Mouse (Mus musculus): ENCODE measurements at regions not wholly inside any gene's neighbourhood (a gene's known extent, or its start where the extent isn't known, plus 50 kb on each side); places are given as distances from the start of the nearest gene placed in this dataset.
A peak's percentile ranks its signal among the peaks of the same experiment; 100 is the strongest.

DNA sequence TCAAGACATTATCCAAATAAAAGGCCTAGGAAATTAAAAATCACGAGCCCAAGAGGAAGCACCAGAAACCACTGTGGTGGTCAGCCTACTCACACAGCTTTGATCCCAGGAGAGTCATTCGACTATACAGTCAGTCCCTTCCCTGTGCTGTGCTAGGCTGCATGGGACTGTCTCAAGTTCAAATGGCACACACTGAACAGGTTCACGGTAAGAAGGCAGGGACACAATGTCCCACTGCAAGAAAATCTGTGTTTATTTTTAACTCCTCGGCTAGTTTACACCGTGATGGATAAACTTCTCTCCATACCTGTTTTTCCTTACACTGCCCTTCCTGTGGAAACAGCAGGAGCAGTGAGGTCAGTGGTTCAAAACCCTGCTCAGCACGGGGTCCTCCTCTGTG, 165.2 kb upstream of the Klf14 start:
- Histone ChIP-seq H3K4me3 (replicated peaks) (0 out of 2 replicates have a peak overlapping the region, but pooled peaks have one; percentile 65), H3K9ac (peak overlapping the region; percentile 46; the same call in 1 of the 2 replicates), H3K9me3 (replicated peaks) (no peaks in the 10 kb centered on the region), H3K27me3 (no peaks in the 10 kb centered on the region), H3K27ac (no peak overlapping the region), H3K36me3 (no peaks in the 10 kb centered on the region), H3K4me1 (replicated peaks) (peaks cover 42% of the 10 kb centered on the region), H3K4me2 (peak overlapping the region; percentile 73)
- WGBS (ENCODE audit: insufficient replicate concordance), result 48% methylated on average over 6 of the region's 6 CpGs
- no peak for ATAC-seq (ENCODE audit: low read depth)
- DNase-seq, result no peak

GRCm38 (mm10) chr6:31124872-31125271, 166.0 kb upstream of the Klf14 start:
- Histone ChIP-seq H3K4me3 (replicated peaks) (peak overlapping the region; percentile 65), H3K27ac (no peak overlapping the region), H3K9ac (peak overlapping the region; percentile 46; the same call in 1 of the 2 replicates), H3K4me1 (replicated peaks) (peaks cover 42% of the 10 kb centered on the region), H3K4me2 (peak overlapping the region; percentile 73), H3K9me3 (replicated peaks) (no peaks in the 10 kb centered on the region), H3K36me3 (no peaks in the 10 kb centered on the region), H3K27me3 (no peaks in the 10 kb centered on the region)
- ATAC-seq (ENCODE audit: low read depth), result no peak
- WGBS (ENCODE audit: insufficient replicate concordance), result 55% methylated on average over 4 of the region's 4 CpGs
- DNase-seq, result no peak

- peak; percentile 69 for DNase-seq
- no peaks in the 10 kb centered on the region for H3K27me3 ChIP-seq
- H3K9ac ChIP-seq, result peak overlapping the region; percentile 73
- H3K4me1 ChIP-seq (replicated peaks), result peaks cover 42% of the 10 kb centered on the region
- no peaks in the 10 kb centered on the region for H3K9me3 ChIP-seq (replicated peaks)
- no peaks in the 10 kb centered on the region for H3K36me3 ChIP-seq
- peak; percentile 74 for ATAC-seq (ENCODE audit: low read depth)
- H3K4me2 ChIP-seq, result peak overlapping the region; percentile 73
- WGBS (ENCODE audit: insufficient replicate concordance), result 12% methylated on average over 19 of the region's 19 CpGs
- H3K4me3 ChIP-seq (replicated peaks), result peak overlapping the region; percentile 65
- H3K27ac ChIP-seq, result peak overlapping the region; percentile 82
These were observed 166.6 kb upstream of the Klf14 start for GRCm38 (mm10) chr6:31125328-31126118.

- Histone ChIP-seq H3K4me1 (replicated peaks) (peaks cover 42% of the 10 kb centered on the region), H3K4me2 (peak overlapping the region; percentile 73), H3K9ac (peak overlapping the region; percentile 73), H3K36me3 (no peaks in the 10 kb centered on the region), H3K27me3 (no peaks in the 10 kb centered on the region), H3K9me3 (replicated peaks) (no peaks in the 10 kb centered on the region), H3K27ac (peak overlapping the region; percentile 82), H3K4me3 (replicated peaks) (peak overlapping the region; percentile 65)
- ATAC-seq (ENCODE audit: low read depth) (peak; percentile 78), DNase-seq (peak; percentile 53)
- 21% methylated on average over 15 of the region's 15 CpGs for WGBS (ENCODE audit: insufficient replicate concordance)
These were observed 167.4 kb upstream of the Klf14 start for GRCm38 (mm10) chr6:31126131-31126871.

GRCm38 (mm10) chr6:31129170-31129569, 170.3 kb upstream of the Klf14 start:
- DNase-seq, result no peak
- no peaks in the 10 kb centered on the region for H3K36me3 ChIP-seq
- no peak overlapping the region for H3K4me3 ChIP-seq (replicated peaks)
- 66% methylated on average over 7 of the region's 7 CpGs for WGBS (ENCODE audit: insufficient replicate concordance)
- no peaks in the 10 kb centered on the region for H3K9me3 ChIP-seq (replicated peaks)
- no peak overlapping the region for H3K9ac ChIP-seq
- H3K27ac ChIP-seq, result peak overlapping the region; percentile 63; the same call in 1 of the 2 replicates
- H3K27me3 ChIP-seq, result no peaks in the 10 kb centered on the region
- ATAC-seq (ENCODE audit: low read depth), result 0 out of 2 replicates have a peak, but pooled peaks have one; percentile 2
- peaks cover 22% of the 10 kb centered on the region for H3K4me1 ChIP-seq (replicated peaks)
- H3K4me2 ChIP-seq, result no peak overlapping the region

- ATAC-seq (ENCODE audit: low read depth) (no peak), DNase-seq (no peak)
- no peak overlapping the region for H3K27ac ChIP-seq
- WGBS (ENCODE audit: insufficient replicate concordance), result 75% methylated on average over 7 of the region's 7 CpGs
- no peak overlapping the region for H3K9ac ChIP-seq
- H3K4me3 ChIP-seq (replicated peaks), result no peak overlapping the region
- H3K27me3 ChIP-seq, result no peaks in the 10 kb centered on the region
- H3K9me3 ChIP-seq (replicated peaks), result no peaks in the 10 kb centered on the region
- H3K36me3 ChIP-seq, result no peaks in the 10 kb centered on the region
- peaks cover 15% of the 10 kb centered on the region for H3K4me1 ChIP-seq (replicated peaks)
- H3K4me2 ChIP-seq, result no peak overlapping the region
These were observed 171.1 kb upstream of the Klf14 start for GRCm38 (mm10) chr6:31129987-31130386.

DNA sequence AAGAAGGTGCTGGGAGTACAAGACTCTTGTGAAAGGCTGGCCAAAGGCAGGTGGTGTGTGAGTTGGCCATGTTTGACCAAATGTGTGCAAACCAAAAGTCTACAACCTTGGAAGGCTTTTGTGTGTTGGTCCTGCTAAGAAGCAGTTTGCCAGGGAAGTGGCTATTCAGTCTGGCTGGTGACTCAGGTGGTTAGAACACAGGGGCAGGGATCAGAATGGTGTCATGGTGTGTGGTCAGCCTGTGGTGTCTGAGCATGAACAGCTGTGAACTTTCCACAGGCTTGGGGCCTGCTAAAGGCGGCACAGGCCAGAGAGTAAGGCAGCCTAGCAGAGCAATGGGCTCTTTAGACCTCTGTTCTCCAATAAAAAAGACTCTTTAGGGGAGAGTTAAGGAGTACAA, 171.6 kb upstream of the Klf14 start:
- no peak for DNase-seq
- Histone ChIP-seq H3K27ac (no peak overlapping the region), H3K4me1 (replicated peaks) (peaks cover 15% of the 10 kb centered on the region), H3K9ac (no peak overlapping the region), H3K4me3 (replicated peaks) (no peak overlapping the region), H3K9me3 (replicated peaks) (no peaks in the 10 kb centered on the region), H3K36me3 (no peaks in the 10 kb centered on the region), H3K4me2 (no peak overlapping the region), H3K27me3 (no peaks in the 10 kb centered on the region)
- 82% methylated on average over 1 of the region's 1 CpGs for WGBS (ENCODE audit: insufficient replicate concordance)
- ATAC-seq (ENCODE audit: low read depth), result no peak

DNA sequence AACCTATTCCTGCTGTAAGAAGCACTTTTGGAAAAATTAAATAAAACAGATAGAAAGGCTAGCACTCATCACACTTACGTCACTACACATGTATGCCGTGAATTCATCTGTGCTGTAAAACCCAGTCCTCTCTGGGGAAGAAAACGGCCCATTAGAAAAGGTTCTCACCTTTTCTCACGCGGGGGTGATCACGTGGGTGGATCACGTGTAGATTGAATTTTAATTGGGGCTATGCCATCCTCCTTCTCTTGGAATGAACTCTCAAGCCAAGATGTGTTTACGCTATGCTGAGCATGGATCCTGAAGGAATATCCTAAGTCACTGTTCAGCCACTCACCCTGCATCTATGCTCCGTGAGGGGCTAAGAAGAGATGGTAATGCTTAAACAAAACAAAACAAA, 172.8 kb upstream of the Klf14 start:
- Histone ChIP-seq H3K27me3 (no peaks in the 10 kb centered on the region), H3K9me3 (replicated peaks) (no peaks in the 10 kb centered on the region), H3K4me2 (no peak overlapping the region), H3K36me3 (no peaks in the 10 kb centered on the region), H3K4me1 (replicated peaks) (peaks cover 9% of the 10 kb centered on the region), H3K27ac (no peak overlapping the region), H3K9ac (no peak overlapping the region), H3K4me3 (replicated peaks) (no peak overlapping the region)
- DNase-seq (no peak), ATAC-seq (ENCODE audit: low read depth) (no peak)
- 73% methylated on average over 9 of the region's 9 CpGs for WGBS (ENCODE audit: insufficient replicate concordance)

DNA sequence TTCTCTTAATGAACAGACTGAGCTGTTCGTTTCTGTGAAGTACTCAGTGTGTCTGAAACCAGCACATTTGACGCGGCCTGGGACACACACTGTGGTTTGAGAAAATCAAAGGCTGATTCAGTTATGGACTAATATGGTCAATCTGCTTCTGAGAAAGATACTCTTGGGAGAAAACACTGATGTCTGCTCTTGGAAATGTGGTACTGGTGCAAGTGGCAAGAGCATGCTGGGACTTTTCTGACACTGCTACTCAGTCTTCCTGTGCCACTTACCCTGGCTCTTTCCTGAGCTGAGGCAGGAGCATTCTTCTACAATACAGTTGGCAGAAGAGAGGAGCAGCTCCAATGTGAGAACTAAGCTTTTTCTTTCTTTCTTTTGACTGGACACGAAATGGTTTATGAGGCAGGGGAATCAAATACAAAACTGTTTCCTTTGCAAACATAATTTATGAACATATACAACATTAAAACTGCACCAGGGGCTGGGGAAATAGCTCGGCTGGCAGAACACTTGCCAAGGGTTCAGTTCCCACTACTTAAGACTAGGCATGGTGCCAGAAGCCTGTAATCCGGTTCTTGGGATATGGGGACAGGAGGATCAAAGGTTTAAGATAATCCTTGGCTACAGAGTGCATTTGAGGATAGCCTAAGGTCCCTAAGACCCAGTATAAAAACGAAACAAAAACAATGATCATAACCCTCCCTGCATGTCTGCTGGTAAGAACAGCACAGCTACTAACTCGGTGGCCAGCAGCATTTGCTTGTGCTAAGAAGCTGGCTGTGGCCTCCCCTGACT, 173.7 kb upstream of the Klf14 start:
- no peaks in the 10 kb centered on the region for H3K9me3 ChIP-seq (replicated peaks)
- H3K27me3 ChIP-seq, result no peaks in the 10 kb centered on the region
- H3K4me2 ChIP-seq, result no peak overlapping the region
- ATAC-seq (ENCODE audit: low read depth) (no peak), DNase-seq (no peak)
- H3K4me3 ChIP-seq (replicated peaks), result no peak overlapping the region
- WGBS (ENCODE audit: insufficient replicate concordance), result 60% methylated on average over 8 of the region's 8 CpGs
- H3K36me3 ChIP-seq, result no peaks in the 10 kb centered on the region
- 0 out of 2 replicates have a peak, but pooled peaks cover under 1% of the 10 kb centered on the region for H3K4me1 ChIP-seq (replicated peaks)
- H3K9ac ChIP-seq, result no peak overlapping the region
- H3K27ac ChIP-seq, result no peak overlapping the region

DNA sequence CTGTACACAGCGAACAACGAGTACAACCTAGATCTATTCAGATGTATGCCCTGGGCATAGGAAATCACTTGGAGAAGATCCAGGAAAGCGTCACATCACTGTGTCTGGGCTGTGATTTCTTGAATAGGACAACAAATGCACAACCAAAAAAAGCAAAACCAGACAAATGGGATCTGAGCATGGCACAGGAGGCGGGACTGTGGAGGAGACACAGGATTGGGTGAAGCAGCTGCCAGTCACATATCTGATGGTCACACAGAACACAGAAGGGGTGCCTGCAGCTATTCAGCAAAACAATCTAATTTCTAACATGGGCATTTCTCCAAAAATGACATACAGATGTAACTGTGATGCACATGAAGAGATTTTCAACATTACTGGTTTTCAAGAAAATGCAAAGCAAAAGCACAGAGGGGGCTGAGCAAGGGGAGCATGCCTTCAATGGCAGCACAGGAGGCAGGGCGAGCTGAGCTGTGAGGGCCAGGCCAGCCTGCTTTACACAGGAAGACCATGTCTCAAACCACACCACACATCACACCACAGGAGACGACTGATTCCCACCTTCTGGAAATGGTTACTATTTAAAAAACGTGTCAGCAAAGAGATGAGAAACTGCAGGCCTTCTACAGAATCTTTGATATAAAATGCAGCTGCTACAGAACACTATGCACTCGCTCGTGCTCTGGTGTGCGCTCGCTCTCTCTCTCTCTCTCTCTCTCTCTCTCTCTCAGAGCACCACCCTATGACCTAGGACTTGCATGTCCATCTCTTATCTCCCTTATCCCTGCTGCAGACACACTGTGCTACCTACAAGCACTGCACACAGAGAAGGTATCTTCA, 175.2 kb upstream of the Klf14 start:
- 69% methylated on average over 11 of the region's 11 CpGs for WGBS (ENCODE audit: insufficient replicate concordance)
- Histone ChIP-seq H3K27me3 (no peaks in the 10 kb centered on the region), H3K27ac (no peak overlapping the region), H3K4me1 (replicated peaks) (no peaks in the 10 kb centered on the region), H3K36me3 (no peaks in the 10 kb centered on the region), H3K9me3 (replicated peaks) (no peaks in the 10 kb centered on the region), H3K4me3 (replicated peaks) (no peak overlapping the region), H3K4me2 (no peak overlapping the region), H3K9ac (no peak overlapping the region)
- ATAC-seq (ENCODE audit: low read depth), result no peak
- no peak for DNase-seq

Data from liver, embryonic 13.5 days (tissue).